Mouse (Mus musculus) naive thymus-derived CD4-positive, alpha-beta T cell, adult 5 months (primary cell): ENCODE measurements around the gene Odf2. TPM values are rescaled to one million over a fixed set of nuclear protein-coding genes. Genes with fewer than 3 reads are reported as not detected.

Experiments
- polyA plus RNA-seq: library from polyadenylated mRNA; unstranded; fragments of 100-300 nt; shearing (Covaris generic); gene quantifications from one replicate; pipeline ENCODE4 v1.2.1, GENCODE M21; 2017

The Odf2 gene
- 80.1 TPM for polyA plus RNA-seq

DNA sequence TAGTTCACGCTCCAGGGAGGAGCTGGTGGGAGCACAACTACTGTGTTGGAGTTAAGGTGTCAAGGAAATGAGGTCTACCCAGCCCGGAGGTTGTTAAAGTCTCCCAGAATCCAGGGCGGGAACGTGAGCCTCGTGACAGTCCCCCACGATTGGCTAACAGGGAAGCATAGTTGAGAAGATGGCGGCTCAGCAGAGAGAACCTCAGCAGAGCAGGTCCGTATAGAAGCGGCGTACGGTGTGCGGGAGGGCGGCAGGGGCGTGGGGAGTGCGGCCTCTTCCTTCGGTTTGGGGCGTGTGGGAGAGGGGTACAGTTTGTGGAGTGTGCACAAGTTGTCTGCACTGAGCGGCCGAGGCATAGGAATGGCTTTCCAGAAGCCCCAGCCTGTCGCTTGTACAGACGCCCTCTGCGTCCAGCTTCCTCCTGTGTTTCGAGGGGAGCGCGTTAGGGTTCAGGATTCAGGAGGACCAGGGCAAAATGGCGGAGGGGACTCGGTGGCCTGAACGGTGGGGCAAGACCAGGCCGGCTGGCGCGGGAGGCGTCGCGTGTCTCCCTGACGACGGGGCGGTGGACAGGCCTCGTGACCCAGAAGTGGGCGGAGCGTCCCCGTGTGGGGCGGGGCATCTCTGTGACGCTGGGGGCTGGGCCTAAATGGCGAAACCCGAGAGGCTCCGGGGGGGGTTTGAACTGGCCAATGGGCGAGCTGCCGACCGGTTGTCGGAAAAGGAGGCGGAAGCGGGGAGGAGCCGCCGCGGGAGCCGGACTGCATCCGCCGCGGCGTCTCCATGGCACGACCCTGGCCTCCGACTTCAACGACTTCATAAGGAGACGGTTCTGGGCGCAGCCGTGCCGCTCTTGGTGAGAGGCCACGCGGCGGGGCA is at the start of gene Odf2:
Gene Odf2, plus strand, starts transcription at position 156 of the 879 bp plus-strand sequence.

DNA sequence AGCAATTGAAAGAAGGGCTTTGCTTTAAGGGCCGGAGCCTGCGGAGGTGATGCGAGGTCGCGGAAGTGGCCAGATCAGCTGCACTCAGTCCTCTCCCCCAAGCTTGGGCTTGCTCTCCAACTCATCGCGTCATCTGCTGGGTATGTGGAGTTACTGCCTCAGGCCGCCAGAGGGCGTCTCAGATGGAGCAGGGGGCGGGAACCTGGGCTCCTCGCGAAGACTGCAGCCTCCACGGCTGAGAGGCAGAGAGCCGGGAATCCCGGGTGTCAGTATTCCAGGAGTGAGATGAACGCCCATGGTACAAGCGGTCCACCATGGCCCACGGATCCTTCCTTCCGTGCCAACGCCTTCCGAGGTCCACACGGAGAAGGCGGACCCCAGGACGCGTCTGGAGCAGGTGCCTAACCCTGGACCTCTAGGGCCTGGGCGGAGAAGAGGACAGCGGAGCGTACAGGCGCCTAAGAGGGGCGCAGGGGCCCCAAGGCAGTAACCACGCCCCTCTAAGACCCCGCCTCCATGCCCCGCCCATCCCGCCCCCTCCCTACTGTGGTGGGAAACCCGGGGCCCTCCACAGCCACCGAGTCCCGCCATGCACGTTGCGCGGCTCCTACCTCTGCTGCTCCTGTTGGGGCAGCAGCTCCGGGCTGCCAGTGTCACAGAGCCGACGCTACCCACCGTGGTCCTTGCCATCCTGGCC is 19.9 kb upstream of the Odf2 start, which contains the start of gene Cercam:
Gene Cercam, plus strand, starts transcription at position 216 of the 697 bp plus-strand sequence.

DNA sequence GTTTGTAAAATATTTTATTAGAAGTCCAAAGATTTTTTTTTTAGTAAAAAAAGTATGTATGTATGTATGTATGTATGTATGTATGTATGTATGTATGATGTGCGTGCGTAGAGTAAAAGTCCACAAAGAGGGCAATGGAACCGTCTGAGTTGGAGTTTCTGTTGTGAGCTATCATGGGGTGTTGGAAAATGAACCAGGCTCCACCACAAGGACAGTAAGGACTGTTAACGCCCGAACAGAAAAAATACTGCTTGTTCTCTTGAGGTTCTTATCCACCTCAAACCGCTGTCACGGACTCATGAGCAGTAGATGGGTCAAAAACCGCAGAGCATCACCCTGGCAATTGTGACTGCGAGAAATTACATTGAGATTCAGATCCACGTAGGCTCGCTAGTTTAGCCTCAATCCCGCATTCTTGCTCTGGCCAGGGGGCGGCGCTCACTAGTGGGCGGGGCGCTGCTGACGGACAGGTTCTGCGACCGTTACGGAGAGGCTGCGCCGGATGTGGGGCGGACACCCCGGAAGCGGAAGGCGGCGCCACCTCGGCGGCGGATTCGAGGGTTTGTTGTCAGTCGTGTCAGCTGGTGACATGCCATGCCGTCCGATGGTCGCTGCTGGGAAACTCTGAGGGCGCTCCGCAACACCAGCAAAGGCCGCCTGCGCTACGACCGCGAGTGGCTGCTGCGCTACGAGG is 46.0 kb downstream of the Odf2 start, which contains the start of gene Gle1:
Gene Gle1, plus strand, starts transcription at position 521 of the 694 bp plus-strand sequence.

DNA sequence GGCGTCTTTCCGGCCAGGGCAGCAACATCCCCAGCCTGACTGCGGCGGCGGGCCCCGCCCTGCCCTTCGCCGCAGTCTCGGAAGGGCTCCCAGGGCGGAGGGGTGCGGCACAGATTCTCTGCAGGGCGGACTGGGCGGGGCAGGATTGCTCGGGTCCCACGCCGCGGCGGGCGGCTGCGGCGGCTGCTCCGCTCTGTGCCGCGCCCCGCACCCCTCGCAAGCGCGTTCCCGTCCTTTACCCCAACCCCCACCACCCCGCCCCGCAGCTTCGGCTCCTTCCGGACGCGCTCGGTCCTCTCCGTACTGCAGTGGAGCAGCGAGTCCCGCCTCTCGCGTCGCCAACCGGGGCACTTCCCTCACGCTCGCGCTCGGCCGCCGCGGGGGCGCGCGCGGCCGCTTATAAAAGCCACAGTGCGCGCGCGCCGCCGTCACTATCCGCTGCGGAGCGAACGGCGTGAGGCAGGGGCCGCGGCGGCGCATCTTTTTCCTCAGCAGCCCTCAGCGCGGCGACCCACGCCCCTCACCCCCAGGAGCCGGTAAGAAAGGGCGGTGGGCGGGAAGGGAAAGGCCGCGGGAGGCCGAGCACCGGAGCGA is 76.3 kb downstream of the Odf2 start, which contains the start of gene Sptan1:
Gene Sptan1, plus strand, starts transcription at position 311 of the 594 bp plus-strand sequence.

Other genes starting within 250 kb of the Odf2 start
- not detected for gene Gm13420, start 137.5 kb upstream of the Odf2 start, polyA plus RNA-seq
- gene Gm13547, start 129.9 kb upstream of the Odf2 start, polyA plus RNA-seq = not detected
- gene Coq4, start 101.7 kb upstream of the Odf2 start, polyA plus RNA-seq = 6.6 TPM
- 16.4 TPM for gene Trub2, start 100.7 kb upstream of the Odf2 start, polyA plus RNA-seq
- gene Slc27a4, start 86.6 kb upstream of the Odf2 start, polyA plus RNA-seq = 9.5 TPM
- 20.1 TPM for gene Urm1, start 69.1 kb upstream of the Odf2 start, polyA plus RNA-seq
- gene Cercam, start 20.1 kb upstream of the Odf2 start, polyA plus RNA-seq = 0.30 TPM
- 76.2 TPM for gene Gle1, start 46.2 kb downstream of the Odf2 start, polyA plus RNA-seq
- gene Sptan1, start 76.3 kb downstream of the Odf2 start, polyA plus RNA-seq = 128 TPM
- 0.96 TPM for gene Wdr34, start 159.7 kb downstream of the Odf2 start, polyA plus RNA-seq
- 330 TPM for gene Set, start 168.2 kb downstream of the Odf2 start, polyA plus RNA-seq
- 0.70 TPM for gene Pkn3, start 188.5 kb downstream of the Odf2 start, polyA plus RNA-seq
- 8.6 TPM for gene Zdhhc12, start 204.4 kb downstream of the Odf2 start, polyA plus RNA-seq
- gene Zer1, start 235.4 kb downstream of the Odf2 start, polyA plus RNA-seq = 53.2 TPM
- 4.4 TPM for gene Tbc1d13, start 244.5 kb downstream of the Odf2 start, polyA plus RNA-seq